Comparison of ENCODE assay signal across 10 mouse cellular contexts in genomic region chr5:73257723-73258122, GRCm38 (mm10). TPM values are rescaled to one million over a fixed set of nuclear protein-coding genes. Genes with fewer than 3 reads are reported as not detected.
DNase-seq lines count a peak whose midpoint lies in the region; ATAC-seq and TF ChIP-seq lines count a peak whose summit lies in the region.
"Had no signal": no experiment of that assay in that cellular context is flagged by ENCODE, and none has a peak within 500 bp of the region (broad histone marks: within the 10 kb centered on the region; RNA-seq: fewer than 3 reads in every experiment).

No protein-coding gene starts in this region.

- no peaks in the 10 kb centered on the region for H3K27me3 ChIP-seq in heart, embryonic 15.5 days
- no peaks in the 10 kb centered on the region for H3K27me3 ChIP-seq in MEL (ENCODE audit: control insufficient read depth in 1 of 2, insufficient read depth in 2 of 2, low read length in 2 of 2)
- H3K27me3 ChIP-seq in hindbrain, embryonic 10.5 days (ENCODE audit: insufficient read depth, poor library complexity, severe bottlenecking), result peaks cover 3% of the 10 kb centered on the region; the same call in 1 of the 2 replicates
- H3K27me3 ChIP-seq in liver, embryonic 15.5 days, result no peaks in the 10 kb centered on the region
- H3K27me3 ChIP-seq in cerebellum, adult 2 months (ENCODE audit: control insufficient read depth, insufficient read depth, low read length), result no peaks in the 10 kb centered on the region
- H3K27me3 ChIP-seq: Patski had no signal

- TF ChIP-seq EP300 in MEL (IDR thresholded peaks at IDR 0.05; ENCODE audit: low read depth in 1 of 2, low read length in 2 of 2), result peak in 1 of 2 experiments; percentile 52; a peak in 2 of 4 replicates

- DNase-seq in heart, postnatal 36 days, result no peak
- DNase-seq in MEL (ENCODE audit: low read depth, low spot score), result peak; percentile 74
- no peak for DNase-seq in hindbrain, embryonic 10.5 days (ENCODE audit: low spot score)
- DNase-seq in urinary bladder, postnatal 14 days (ENCODE audit: low spot score), result no peak
- DNase-seq in cerebellum, postnatal 25 days, result no peak
- DNase-seq in cerebellum, adult 2 months, result no peak
- DNase-seq: kidney, adult 8-10 months had no signal

- peaks cover 24% of the 10 kb centered on the region for H3K79me2 ChIP-seq in MEL (ENCODE audit: control insufficient read depth, insufficient read depth, low read length, poor library complexity)

- no peak overlapping the region for H3K27ac ChIP-seq in heart, embryonic 15.5 days
- peak overlapping the region; percentile 97 for H3K27ac ChIP-seq in MEL (ENCODE audit: control insufficient read depth, low read depth, low read length)
- no peak overlapping the region for H3K27ac ChIP-seq in hindbrain, embryonic 10.5 days
- peak overlapping the region; percentile 85; the same call in 1 of the 2 replicates for H3K27ac ChIP-seq in liver, embryonic 15.5 days (replicated peaks)
- no peak overlapping the region for H3K27ac ChIP-seq in cerebellum, adult 2 months (ENCODE audit: insufficient read depth, low read length)

- no peak for TF ChIP-seq POLR2A in MEL (IDR thresholded peaks at IDR 0.05; ENCODE audit: control insufficient read depth in 1 of 2, insufficient read depth in 1 of 2, low read depth in 1 of 2, low read length in 2 of 2, poor library complexity in 1 of 2)
- TF ChIP-seq POLR2A in cerebellum, adult 2 months (IDR thresholded peaks at IDR 0.05; ENCODE audit: borderline replicate concordance, insufficient read depth, low read length), result no peak

- no peak for TF ChIP-seq CTCF in MEL (IDR thresholded peaks at IDR 0.05 in 2 of 3, conservative IDR thresholded peaks at IDR 0.05 in 1 of 3; ENCODE audit: control insufficient read depth in 1 of 3, insufficient read depth in 1 of 3, low read depth in 2 of 3, low read length in 3 of 3, poor library complexity in 1 of 3, severe bottlenecking in 1 of 3)
- TF ChIP-seq CTCF in cerebellum, adult 2 months (IDR thresholded peaks at IDR 0.05; ENCODE audit: borderline replicate concordance, insufficient read depth, low read depth, low read length), result no peak

- H3K4me2 ChIP-seq in heart, embryonic 15.5 days, result peak overlapping the region; percentile 77
- H3K4me2 ChIP-seq in liver, embryonic 15.5 days, result peak overlapping the region; percentile 95

- H3K9me3 ChIP-seq in heart, embryonic 15.5 days (replicated peaks), result no peaks in the 10 kb centered on the region
- no peaks in the 10 kb centered on the region for H3K9me3 ChIP-seq in MEL (replicated peaks; ENCODE audit: insufficient read depth, low read length)
- H3K9me3 ChIP-seq in hindbrain, embryonic 10.5 days, result no peaks in the 10 kb centered on the region
- no peaks in the 10 kb centered on the region for H3K9me3 ChIP-seq in liver, embryonic 15.5 days (replicated peaks)

- H3K4me1 ChIP-seq in heart, embryonic 15.5 days (replicated peaks), result peaks cover 17% of the 10 kb centered on the region
- H3K4me1 ChIP-seq in MEL (ENCODE audit: control insufficient read depth in 1 of 2, insufficient read depth in 2 of 2, low read length in 2 of 2), result peaks cover 14 to 19% of the 10 kb centered on the region in 2 experiments
- peaks cover 21% of the 10 kb centered on the region for H3K4me1 ChIP-seq in hindbrain, embryonic 10.5 days (replicated peaks)
- H3K4me1 ChIP-seq in liver, embryonic 15.5 days (replicated peaks), result peaks cover 42% of the 10 kb centered on the region
- H3K4me1 ChIP-seq in cerebellum, adult 2 months (ENCODE audit: control insufficient read depth, insufficient read depth, low read length), result no peaks in the 10 kb centered on the region

- H3K36me3 ChIP-seq in heart, embryonic 15.5 days, result no peaks in the 10 kb centered on the region
- H3K36me3 ChIP-seq in MEL (ENCODE audit: control insufficient read depth in 1 of 2, insufficient read depth in 2 of 2, low read length in 2 of 2), result peaks cover 0 to 21% of the 10 kb centered on the region in 2 experiments; a peak in 2 of 4 replicates
- H3K36me3 ChIP-seq in hindbrain, embryonic 10.5 days, result no peaks in the 10 kb centered on the region
- no peaks in the 10 kb centered on the region for H3K36me3 ChIP-seq in liver, embryonic 15.5 days (replicated peaks)

- intact Hi-C loops in heart, postnatal 36 days (cut with DNase I), result loop anchor here (5.0 kb wide), 1 partner anchor 35 kb away; no protein-coding TSS in a partner anchor

- peak overlapping the region; percentile 95 for H3K4me3 ChIP-seq in heart, embryonic 15.5 days
- peak overlapping the region; percentile 48 to 59 for H3K4me3 ChIP-seq in MEL (ENCODE audit: control insufficient read depth in 1 of 2, insufficient read depth in 1 of 2, low read depth in 2 of 2, low read length in 2 of 2)
- H3K4me3 ChIP-seq in hindbrain, embryonic 10.5 days, result peak overlapping the region; percentile 93
- H3K4me3 ChIP-seq in liver, embryonic 15.5 days (replicated peaks), result peak overlapping the region; percentile 95
- no peak overlapping the region for H3K4me3 ChIP-seq in cerebellum, adult 2 months (replicated peaks; ENCODE audit: insufficient read depth, low read depth, low read length)

- 0 out of 2 replicates have a peak overlapping the region, but pooled peaks have one; percentile 53 for H3K9ac ChIP-seq in heart, embryonic 15.5 days
- peak overlapping the region; percentile 72 for H3K9ac ChIP-seq in MEL (ENCODE audit: control insufficient read depth, low read depth, low read length, poor library complexity, severe bottlenecking)
- H3K9ac ChIP-seq in liver, embryonic 15.5 days, result peak overlapping the region; percentile 62

- no peak for ATAC-seq in heart, embryonic 15.5 days (replicated peaks; ENCODE audit: insufficient number of reproducible peaks, insufficient read depth, low FRiP score, low read depth)
- no peak for ATAC-seq in liver, embryonic 15.5 days (ENCODE audit: insufficient read depth)
- ATAC-seq: Patski had no signal

- WGBS in heart, embryonic 15.5 days, result 43% methylated on average over 8 of the region's 8 CpGs
- 57% methylated on average over 8 of the region's 8 CpGs for WGBS in hindbrain, embryonic 10.5 days
- 27% methylated on average over 8 of the region's 8 CpGs for WGBS in liver, embryonic 15.5 days (ENCODE audit: insufficient replicate concordance)
- WGBS in cerebellum, adult 2 months, result 55% methylated on average over 8 of the region's 8 CpGs

- TF ChIP-seq RAD21 in MEL (IDR thresholded peaks at IDR 0.05; ENCODE audit: low read depth, low read length), result no peak

TF ChIP-seq in MEL, 35 proteins besides CTCF, POLR2A, EP300 and RAD21:
- TF ChIP-seq GABPA (IDR thresholded peaks at IDR 0.05; ENCODE audit: low read depth, low read length), result no peak
- peak; percentile 72 for TF ChIP-seq TBP (IDR thresholded peaks at IDR 0.05; ENCODE audit: low read depth, low read length)
- TF ChIP-seq NELFE (IDR thresholded peaks at IDR 0.05; ENCODE audit: low read depth, low read length), result peak; percentile 29; the same call in 1 of the 2 replicates
- TF ChIP-seq E2F4 (IDR thresholded peaks at IDR 0.05; ENCODE audit: borderline replicate concordance, low read depth, low read length), result no peak; the same call in 1 of the 2 replicates
- no peak for TF ChIP-seq POLR2AphosphoS5 (IDR thresholded peaks at IDR 0.05; ENCODE audit: borderline replicate concordance, low read depth, low read length)
- no peak for TF ChIP-seq CHD1 (IDR thresholded peaks at IDR 0.05; ENCODE audit: low read depth, low read length)
- TF ChIP-seq MEF2A (IDR thresholded peaks at IDR 0.05; ENCODE audit: extremely low read depth, insufficient replicate concordance, low read depth, low read length, poor library complexity, severe bottlenecking), result no peak
- no peak for TF ChIP-seq USF2 (IDR thresholded peaks at IDR 0.05; ENCODE audit: borderline replicate concordance in 1 of 2, insufficient read depth in 1 of 2, low read depth in 1 of 2, low read length in 2 of 2)
- TF ChIP-seq NRF1 (IDR thresholded peaks at IDR 0.05; ENCODE audit: insufficient read depth, low read depth, low read length, poor library complexity, severe bottlenecking), result no peak
- TF ChIP-seq ZKSCAN1 (IDR thresholded peaks at IDR 0.05; ENCODE audit: low read depth, low read length), result no peak
- TF ChIP-seq TCF12 (IDR thresholded peaks at IDR 0.05; ENCODE audit: low read depth, low read length), result peak; percentile 30; the same call in 1 of the 2 replicates
- TF ChIP-seq ETS1 (IDR thresholded peaks at IDR 0.05; ENCODE audit: low read depth, low read length), result peak; percentile 44; the same call in 1 of the 2 replicates
- TF ChIP-seq GATA1 (IDR thresholded peaks at IDR 0.05; ENCODE audit: low read depth, low read length), result peak; percentile 76
- TF ChIP-seq RCOR1 (IDR thresholded peaks at IDR 0.05; ENCODE audit: low read depth, low read length), result no peak; the same call in 1 of the 2 replicates

RNA-seq across cellular contexts. Expression of gene Fryl, which starts 1.3 kb away (rescaled TPM):
- 25.7 and 28.4 TPM in 2 replicates for polyA plus RNA-seq in heart, embryonic 15.5 days (2015; fragmentation: Nextera tagmentation; extraction: Ambion mirVana)
- total RNA-seq in heart, postnatal 36 days (2021), result 10 to 100 TPM; 37.6 to 45.2 TPM
- 18.8 and 21.5 TPM in 2 replicates for total RNA-seq in MEL (2012; rRNA removed)
- 100 to 1,000 TPM in 1 of 2 experiments, 10 to 100 TPM in 1; 39.7 to 188 TPM for polyA plus RNA-seq in MEL (2012; ENCODE audit: insufficient read depth in 1 of 2, insufficient read length in 2 of 2, low read depth in 1 of 2, low replicate concordance in 2 of 2, missing spikeins in 1 of 2)
- polyA plus RNA-seq in hindbrain, embryonic 10.5 days (2016; fragmentation: Nextera tagmentation; extraction: Ambion mirVana), result 29.4 and 30.7 TPM in 2 replicates
- polyA plus RNA-seq in liver, embryonic 15.5 days (2015; fragmentation: Nextera tagmentation; extraction: Ambion mirVana), result 46.2 and 47.2 TPM in 2 replicates
- 60.2 and 61.4 TPM in 2 replicates for polyA plus RNA-seq in cerebellum, adult 2 months (2012; rRNA removed)

RNA-seq across cellular contexts. Expression of gene Ociad1, which starts 34.9 kb away (rescaled TPM):
- polyA plus RNA-seq in heart, embryonic 15.5 days (2015; fragmentation: Nextera tagmentation; extraction: Ambion mirVana), result 237 and 244 TPM in 2 replicates
- 100 to 1,000 TPM; 241 to 249 TPM for total RNA-seq in heart, postnatal 36 days (2021)
- 103 and 110 TPM in 2 replicates for total RNA-seq in MEL (2012; rRNA removed)
- polyA plus RNA-seq in MEL (2012; ENCODE audit: insufficient read depth in 1 of 2, insufficient read length in 2 of 2, low read depth in 1 of 2, low replicate concordance in 2 of 2, missing spikeins in 1 of 2), result 100 to 1,000 TPM in 1 of 2 experiments, not detected in 1; 221 TPM
- polyA plus RNA-seq in hindbrain, embryonic 10.5 days (2016; fragmentation: Nextera tagmentation; extraction: Ambion mirVana), result 151 and 227 TPM in 2 replicates
- 115 and 117 TPM in 2 replicates for polyA plus RNA-seq in liver, embryonic 15.5 days (2015; fragmentation: Nextera tagmentation; extraction: Ambion mirVana)
- 319 and 355 TPM in 2 replicates for polyA plus RNA-seq in cerebellum, adult 2 months (2012; rRNA removed)

Comparison
In these comparisons a context has a peak if more than half of its experiments do, and no peak if none do; other contexts are left out.
1. H3K27ac ChIP-seq: peak in MEL (single experiment) and liver, embryonic 15.5 days (single experiment); none in heart, embryonic 15.5 days (single experiment), hindbrain, embryonic 10.5 days (single experiment) and cerebellum, adult 2 months (single experiment).
2. Peak in every context shown above with its lines, with median percentiles within 50 percentile points of each other: H3K9ac ChIP-seq.